Mouse (Mus musculus): ENCODE measurements at regions not wholly inside any gene's neighbourhood (a gene's known extent, or its start where the extent isn't known, plus 50 kb on each side); places are given as distances from the start of the nearest gene placed in this dataset.

DNA sequence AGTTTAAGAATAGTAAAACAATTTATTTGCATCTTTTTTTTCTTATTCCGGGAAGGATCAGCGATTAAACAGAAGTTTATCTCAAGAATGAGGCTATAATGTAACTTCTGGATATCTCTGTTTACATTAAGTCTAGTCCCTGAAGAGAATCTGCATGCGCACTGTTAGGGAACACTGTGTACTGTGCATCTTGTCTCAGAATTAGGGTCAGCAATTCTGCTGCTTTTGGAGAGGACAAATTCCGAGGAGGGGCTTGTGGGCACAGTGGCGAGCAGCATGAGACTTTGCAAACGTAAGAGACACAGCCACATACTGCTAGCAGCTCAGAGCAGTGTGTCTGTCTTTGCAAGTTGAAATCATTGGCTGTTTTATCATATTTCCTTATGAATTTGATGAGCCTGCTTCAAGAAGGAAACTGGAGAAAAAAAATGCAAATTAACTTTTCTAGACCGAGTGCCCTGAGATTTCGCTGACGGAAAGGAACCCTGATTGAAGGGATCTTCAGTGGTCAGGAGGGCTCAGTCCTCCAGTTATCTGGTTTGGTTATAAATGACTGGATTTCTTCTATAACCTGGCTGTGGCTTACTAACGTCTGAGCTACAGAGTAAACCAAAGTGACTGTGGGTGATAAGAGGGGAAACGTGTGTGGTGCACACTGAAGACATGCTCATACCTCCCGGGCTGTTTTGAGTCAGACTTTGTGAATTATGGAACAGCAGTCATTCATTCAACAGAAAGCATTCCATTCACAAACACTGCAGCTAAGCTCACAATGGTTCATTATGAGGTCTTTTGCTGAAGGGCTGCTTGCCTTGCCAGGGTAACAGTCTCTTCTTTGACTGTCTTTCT lies 305.1 kb downstream of the Ets1 start:
- no peak for TF ChIP-seq POLR2A (IDR thresholded peaks at IDR 0.05; ENCODE audit: low read depth, low read length)
- no peak for TF ChIP-seq CTCF (IDR thresholded peaks at IDR 0.05; ENCODE audit: extremely low read depth, insufficient read length, insufficient replicate concordance, low read depth, low read length)
